Mouse (Mus musculus) embryonic fibroblast, embryonic 13.5 days (primary cell): ENCODE results near the gene Zfp978.
"Not testable (repeated sequence)": the region's sequence is repeated elsewhere in the genome, so short reads cannot be mapped to it uniquely, and the experiment has no call there.

Experiments used
- CTCF ChIP-seq: IDR thresholded peaks from 2 replicates; pipeline ENCODE4 v1.5.1; 2011; ENCODE audit warnings: mild to moderate bottlenecking, control low read depth, low read length, moderate library complexity, borderline replicate concordance; ENCODE audit not compliant: insufficient read depth
- POLR2A ChIP-seq: IDR thresholded peaks from 2 replicates; pipeline ENCODE4 v1.6.1; 2011; ENCODE audit warnings: low read depth, mild to moderate bottlenecking, control low read depth, low read length, moderate library complexity

DNA sequence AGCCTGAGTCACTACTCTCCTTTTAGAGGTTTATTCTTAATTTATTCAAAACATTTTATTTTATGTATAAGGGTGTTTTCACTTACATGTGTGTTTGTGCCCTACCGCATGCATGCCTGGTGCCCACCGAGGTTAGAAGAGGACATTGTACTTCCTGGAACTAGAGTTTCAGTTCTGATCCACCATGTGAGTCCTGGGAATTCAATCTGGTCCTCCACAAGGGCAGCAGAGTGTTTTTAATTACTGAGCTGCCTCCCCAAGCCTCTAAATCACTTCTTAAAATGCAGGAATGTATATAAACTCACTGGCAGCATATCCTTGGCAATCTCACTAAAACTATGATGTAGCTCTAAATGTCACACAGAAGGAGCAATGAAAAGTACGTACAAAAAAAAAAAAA, 22.4 kb upstream of the Zfp978 start:
- TF ChIP-seq CTCF, POLR2A: not testable (repeated sequence)
